ENCODE assay signal across 17 mouse cellular contexts in the genomic region with DNA sequence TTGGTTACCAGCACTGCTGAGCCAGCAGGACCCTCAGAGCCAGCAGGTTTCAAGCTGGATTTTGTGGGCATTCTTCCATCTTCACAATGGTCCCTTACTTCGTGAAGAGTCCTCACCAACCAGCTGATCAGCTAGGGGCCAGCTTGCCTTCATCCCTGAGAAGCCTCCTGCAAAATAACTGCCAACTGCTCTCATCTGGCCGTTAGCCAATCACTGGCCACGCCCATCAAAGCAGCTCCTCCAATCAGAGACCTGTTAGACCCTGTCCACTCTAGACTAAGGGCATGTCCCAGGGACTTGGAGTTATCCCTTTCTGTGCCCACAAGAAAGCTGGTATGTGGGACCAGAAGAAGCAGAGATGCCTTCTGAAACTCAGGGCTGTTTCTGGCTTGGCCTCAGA.
DNase-seq lines count a peak whose midpoint lies in the region; ATAC-seq and TF ChIP-seq lines count a peak whose summit lies in the region.
"Had no signal": no experiment of that assay in that cellular context is flagged by ENCODE, and none has a peak within 500 bp of the region (broad histone marks: within the 10 kb centered on the region; RNA-seq: fewer than 3 reads in every experiment).

No protein-coding gene starts in this region.

- ATAC-seq in stomach, postnatal 0 days (ENCODE audit: low FRiP score, low TSS enrichment): 0 out of 2 replicates have a peak, but pooled peaks have one; percentile 21
- ATAC-seq: forebrain, embryonic 16.5 days had no signal

- H3K4me2 ChIP-seq in stomach, postnatal 0 days (replicated peaks; ENCODE audit: low read depth): no peak overlapping the region
- H3K4me2 ChIP-seq: embryonic facial prominence, embryonic 12.5 days; hindbrain, embryonic 14.5 days had no signal

- TF ChIP-seq CTCF in stomach, postnatal 0 days (IDR thresholded peaks at IDR 0.05; ENCODE audit: low read depth): no peak

- H3K27me3 ChIP-seq in stomach, postnatal 0 days (ENCODE audit: control insufficient read depth, insufficient read depth, low read length): no peaks in the 10 kb centered on the region
- H3K27me3 ChIP-seq: embryonic facial prominence, embryonic 12.5 days had no signal

- intact Hi-C loops in heart, postnatal 14 days (cut with DNase I): no loop called here

- DNase-seq in kidney, postnatal 4 days: peak; percentile 6 to 16
- DNase-seq in kidney, adult 18-20 months: no peak
- DNase-seq in lung, postnatal 10 days: peak; percentile 2
- no peak for DNase-seq in lung, postnatal 25 days (ENCODE audit: low spot score)
- DNase-seq in stomach, postnatal 0 days (ENCODE audit: low spot score): no peak
- DNase-seq in testis, postnatal 10 days (ENCODE audit: low spot score): peak; percentile 45
- DNase-seq in heart, postnatal 14 days: no peak
- DNase-seq: adrenal gland, adult 2 months; adrenal gland, postnatal 36 days; cerebellum, adult 11-12 months; gastrocnemius, postnatal 10 days; heart, adult 18-20 months; heart, postnatal 10 days had no signal

- H3K4me3 ChIP-seq in stomach, postnatal 0 days (ENCODE audit: low read depth, low read length): no peak overlapping the region
- H3K4me3 ChIP-seq: embryonic facial prominence, embryonic 12.5 days; heart, embryonic 10.5 days had no signal

- no peaks in the 10 kb centered on the region for H3K4me1 ChIP-seq in stomach, postnatal 0 days (replicated peaks; ENCODE audit: control insufficient read depth, insufficient read depth)
- H3K4me1 ChIP-seq: embryonic facial prominence, embryonic 12.5 days; heart, embryonic 10.5 days had no signal

- 37% methylated on average over 3 of the region's 3 CpGs for WGBS in stomach, postnatal 0 days

- no peaks in the 10 kb centered on the region for H3K9me3 ChIP-seq in stomach, postnatal 0 days (ENCODE audit: control insufficient read depth, low read length)
- H3K9me3 ChIP-seq: embryonic facial prominence, embryonic 12.5 days; heart, embryonic 10.5 days had no signal

- H3K27ac ChIP-seq in stomach, postnatal 0 days (replicated peaks): no peak overlapping the region
- H3K27ac ChIP-seq: embryonic facial prominence, embryonic 12.5 days; heart, embryonic 10.5 days; hindbrain, embryonic 14.5 days had no signal

- no peak for TF ChIP-seq EP300 in stomach, postnatal 0 days (optimal IDR thresholded peaks at IDR 0.05)

- H3K9ac ChIP-seq in stomach, postnatal 0 days (ENCODE audit: low read length): no peak overlapping the region
- H3K9ac ChIP-seq: embryonic facial prominence, embryonic 12.5 days; hindbrain, embryonic 14.5 days had no signal

- H3K36me3 ChIP-seq in stomach, postnatal 0 days (ENCODE audit: control insufficient read depth, insufficient read depth, low read length): no peaks in the 10 kb centered on the region
- H3K36me3 ChIP-seq: embryonic facial prominence, embryonic 12.5 days; heart, embryonic 10.5 days had no signal

Comparison
In these comparisons a context has a peak if more than half of its experiments do, and no peak if none do; other contexts are left out.
1. DNase-seq: peak in kidney, postnatal 4 days (2 of 2), lung, postnatal 10 days (single experiment) and testis, postnatal 10 days (single experiment); none in kidney, adult 18-20 months (single experiment), lung, postnatal 25 days (single experiment), stomach, postnatal 0 days (single experiment) and heart, postnatal 14 days (0 of 2).